Mouse (Mus musculus) neural tube, embryonic 14.5 days (tissue): ENCODE measurements around the gene Tle6. TPM values are rescaled to one million over a fixed set of nuclear protein-coding genes. Genes with fewer than 3 reads are reported as not detected.

Source experiments
- ATAC-seq: fragments of 200-750 bp; cut with Nextera tagmentation; 2 replicates; pipeline ENCODE4 v1.8.0; 2017; ENCODE audit warnings: low read depth, mild to moderate bottlenecking, moderate TSS enrichment, moderate library complexity
- H3K27ac ChIP-seq: fragments of 300-500 bp; sonication (generic); 2 replicates; pipeline ENCODE4 v1.5.1; 2014; ENCODE audit warnings: low read depth, mild to moderate bottlenecking, control low read depth, low read length, moderate library complexity, mixed read lengths
- H3K27me3 ChIP-seq: fragments of 300-500 bp; sonication (generic); 2 replicates; pipeline ENCODE4 v1.6.1; 2014; ENCODE audit warnings: low read length; ENCODE audit not compliant: control insufficient read depth, insufficient read depth
- H3K36me3 ChIP-seq: fragments of 300-500 bp; sonication (generic); 2 replicates; pipeline ENCODE4 v1.6.1; 2014; ENCODE audit warnings: low read length, mixed read lengths; ENCODE audit not compliant: control insufficient read depth, insufficient read depth
- H3K4me1 ChIP-seq: fragments of 300-500 bp; sonication (generic); 2 replicates; pipeline ENCODE4 v1.6.1; 2014; ENCODE audit warnings: low read length; ENCODE audit not compliant: control insufficient read depth, insufficient read depth
- H3K4me2 ChIP-seq: fragments of 300-500 bp; sonication (generic); 2 replicates; pipeline ENCODE4 v1.6.1; 2014; ENCODE audit warnings: mild to moderate bottlenecking, low read depth, low read length, control low read depth
- H3K4me3 ChIP-seq: fragments of 300-500 bp; sonication (generic); 2 replicates; pipeline ENCODE4 v1.5.1; 2014; ENCODE audit warnings: low read depth, low read length, control low read depth, mixed read lengths
- H3K9ac ChIP-seq: fragments of 300-500 bp; sonication (generic); replicated peaks from 2 replicates; pipeline ENCODE4 v1.6.1; 2014; ENCODE audit warnings: low read depth, mild to moderate bottlenecking, control low read depth, low read length, mixed read lengths
- H3K9me3 ChIP-seq: fragments of 300-500 bp; sonication (generic); 2 replicates; pipeline ENCODE4 v1.6.1; 2016; ENCODE audit warnings: low read length; ENCODE audit not compliant: control insufficient read depth
- whole genome bisulfite sequencing: fragments of 180-500 bp; shearing (Covaris S2); extraction: QIAGEN DNeasy Blood & Tissue Kit; methylation state at CpG from one replicate; pipeline ENCODE4 v1.1.7; 2014; 5-methylcytosine and 5-hydroxymethylcytosine counted together
- polyA plus RNA-seq: library from polyadenylated mRNA; unstranded; fragments of >200 nt; fragmentation: Nextera tagmentation; extraction: Ambion mirVana; gene quantifications from 2 replicates; pipeline ENCODE4 v1.2.1, GENCODE M21; 2014

Tle6 gene
- polyA plus RNA-seq, 1 experiment from 2014 or later, result 6.6 TPM

DNA sequence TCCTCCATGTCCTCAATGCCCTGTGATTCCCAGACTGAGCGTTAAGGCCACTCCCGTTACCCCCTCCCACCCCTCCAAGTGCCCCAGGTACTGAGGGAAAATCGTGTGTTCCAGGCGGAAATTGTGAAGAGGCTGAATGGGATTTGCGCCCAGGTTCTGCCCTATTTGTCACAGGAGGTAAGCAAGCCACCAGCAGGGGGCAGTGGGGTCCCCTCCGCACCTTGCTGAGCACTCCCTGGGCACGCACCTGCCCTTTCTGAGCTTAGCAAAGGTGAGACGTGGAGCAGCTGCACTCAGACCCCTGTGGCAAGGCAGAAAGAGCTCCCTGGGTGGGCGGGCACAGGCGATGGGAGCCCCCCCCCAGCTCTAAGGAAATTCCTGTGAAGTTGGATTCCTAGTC, 36.1 kb downstream of the Tle6 start:
- Histone ChIP-seq H3K9me3 (no peaks in the 10 kb centered on the region), H3K4me1 (peaks cover 32% of the 10 kb centered on the region), H3K27ac (no peak overlapping the region), H3K9ac (no peak overlapping the region), H3K36me3 (0 out of 2 replicates have a peak, but pooled peaks cover 8% of the 10 kb centered on the region), H3K4me2 (no peak overlapping the region), H3K27me3 (no peaks in the 10 kb centered on the region), H3K4me3 (no peak overlapping the region)
- no peak for ATAC-seq
- WGBS, result 18% methylated on average over 10 of the region's 10 CpGs

DNA sequence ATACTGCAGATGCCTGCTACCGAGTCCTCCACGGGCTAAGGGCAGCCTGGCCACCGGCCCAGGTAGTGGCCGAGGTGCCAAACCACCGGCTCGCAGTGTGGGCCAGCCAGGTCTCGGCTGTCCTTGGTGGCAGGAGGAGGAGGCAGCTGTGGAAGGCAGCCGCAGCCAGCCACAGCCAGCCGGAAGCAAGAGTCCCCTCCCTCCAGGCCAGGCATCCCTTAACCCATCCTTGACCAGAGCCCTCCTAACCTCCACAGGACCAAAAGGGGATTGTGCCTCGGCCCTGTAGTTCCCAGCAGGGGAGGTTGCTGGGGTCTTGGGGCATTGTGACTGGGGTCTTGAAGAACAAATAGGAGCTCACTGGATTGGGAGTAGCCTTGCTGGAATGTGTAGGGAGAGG, 36.7 kb downstream of the Tle6 start:
- H3K4me3 ChIP-seq, result peak overlapping the region; percentile 11; the same call in 1 of the 2 replicates
- H3K36me3 ChIP-seq, result 0 out of 2 replicates have a peak, but pooled peaks cover 8% of the 10 kb centered on the region
- H3K27ac ChIP-seq, result no peak overlapping the region
- no peaks in the 10 kb centered on the region for H3K27me3 ChIP-seq
- peak overlapping the region; percentile 17; the same call in 1 of the 2 replicates for H3K9ac ChIP-seq
- H3K4me1 ChIP-seq, result peaks cover 30% of the 10 kb centered on the region
- WGBS, result 1% methylated on average over 10 of the region's 10 CpGs
- H3K9me3 ChIP-seq, result no peaks in the 10 kb centered on the region
- no peak for ATAC-seq
- 0 out of 2 replicates have a peak overlapping the region, but pooled peaks have one; percentile 12 for H3K4me2 ChIP-seq

DNA sequence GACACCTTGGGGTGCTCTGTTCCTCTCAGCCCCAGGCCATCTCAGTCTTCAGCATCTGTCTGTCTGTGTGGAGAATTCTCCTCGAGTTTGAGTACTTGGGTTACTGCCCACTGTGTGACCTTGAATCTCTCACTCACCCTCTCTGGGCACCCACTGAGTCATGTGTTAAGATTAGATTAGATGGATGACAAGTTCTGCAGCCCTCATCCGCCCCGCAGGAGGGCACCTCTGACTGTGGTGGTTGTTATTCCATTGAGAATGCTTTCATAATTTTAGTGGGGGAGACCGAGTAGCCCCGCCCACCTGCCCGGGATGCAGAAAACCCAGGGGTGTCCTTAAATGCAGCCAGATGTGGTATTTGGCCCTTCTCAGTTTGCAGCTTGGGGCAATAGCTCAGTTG, 37.4 kb downstream of the Tle6 start:
- H3K27me3 ChIP-seq, result no peaks in the 10 kb centered on the region
- 0 out of 2 replicates have a peak, but pooled peaks cover 8% of the 10 kb centered on the region for H3K36me3 ChIP-seq
- no peak overlapping the region for H3K4me2 ChIP-seq
- H3K4me1 ChIP-seq, result peaks cover 23% of the 10 kb centered on the region
- no peak overlapping the region for H3K4me3 ChIP-seq
- no peak overlapping the region for H3K9ac ChIP-seq
- WGBS, result 48% methylated on average over 6 of the region's 6 CpGs
- no peaks in the 10 kb centered on the region for H3K9me3 ChIP-seq
- H3K27ac ChIP-seq, result no peak overlapping the region
- no peak for ATAC-seq

DNA sequence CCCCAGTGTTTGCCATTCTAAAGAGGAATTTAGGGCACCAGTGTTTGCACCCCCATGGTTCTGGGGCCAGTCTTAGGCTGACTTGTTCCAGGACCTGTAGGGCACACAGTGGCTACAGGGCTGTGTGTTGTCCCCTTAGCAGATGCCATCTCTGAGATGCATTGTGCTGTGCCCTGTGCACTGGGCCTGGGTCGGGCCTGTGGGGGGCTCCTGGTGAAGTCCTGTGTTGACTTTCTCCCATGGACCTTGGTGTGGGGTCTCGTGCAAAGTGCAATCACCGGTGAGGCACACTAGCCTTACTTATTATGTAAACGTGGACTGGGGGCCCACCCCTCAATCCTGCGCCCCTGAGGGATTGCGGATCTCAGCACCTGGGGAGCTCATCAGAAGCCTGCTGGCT, 38.5 kb downstream of the Tle6 start:
- no peak overlapping the region; the same call in 1 of the 2 replicates for H3K9ac ChIP-seq
- 0 out of 2 replicates have a peak, but pooled peaks cover 8% of the 10 kb centered on the region for H3K36me3 ChIP-seq
- WGBS, result 78% methylated on average over 6 of the region's 6 CpGs
- ATAC-seq, result no peak
- peaks cover 20% of the 10 kb centered on the region for H3K4me1 ChIP-seq
- H3K27ac ChIP-seq, result no peak overlapping the region
- H3K4me3 ChIP-seq, result no peak overlapping the region
- no peaks in the 10 kb centered on the region for H3K27me3 ChIP-seq
- no peak overlapping the region for H3K4me2 ChIP-seq
- H3K9me3 ChIP-seq, result no peaks in the 10 kb centered on the region

DNA sequence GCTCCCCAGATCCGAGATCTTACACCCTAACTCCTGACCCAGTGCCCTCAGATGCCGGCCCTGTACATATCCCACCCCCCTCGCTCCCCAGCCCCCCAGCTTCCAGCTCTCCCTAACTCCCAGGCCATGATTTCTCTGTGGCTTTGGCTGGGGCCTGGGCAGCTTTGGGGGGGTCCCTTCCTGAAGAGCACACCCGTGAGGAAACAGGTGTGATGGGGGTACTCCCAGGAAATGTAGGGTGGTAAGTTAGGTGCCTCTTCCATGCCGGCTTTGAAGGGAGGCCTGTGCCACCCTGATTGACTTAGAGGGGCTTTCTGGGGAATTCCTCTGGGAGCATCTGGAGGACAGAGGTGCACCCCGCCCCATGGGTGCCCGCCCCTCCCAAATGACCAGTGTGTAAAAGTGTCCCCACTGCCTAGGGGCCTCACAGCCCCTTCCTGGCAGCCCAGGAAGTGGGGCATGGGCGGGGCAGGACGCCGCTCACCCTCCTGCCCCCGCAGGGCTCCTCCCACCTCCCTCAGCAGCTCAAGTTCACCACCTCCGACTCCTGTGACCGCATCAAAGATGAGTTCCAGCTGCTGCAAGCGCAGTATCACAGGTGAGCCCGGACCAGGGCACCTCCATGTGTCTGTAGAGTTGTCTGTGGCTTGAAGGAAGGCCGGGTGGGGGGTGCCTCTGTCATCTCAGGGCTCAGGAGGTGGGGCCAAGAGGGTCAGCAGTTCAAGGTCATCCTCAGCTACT, 40.0 kb downstream of the Tle6 start:
- no peaks in the 10 kb centered on the region for H3K27me3 ChIP-seq
- H3K27ac ChIP-seq, result no peak overlapping the region
- no peak for ATAC-seq
- 20% methylated on average over 16 of the region's 16 CpGs for WGBS
- H3K4me3 ChIP-seq, result peak overlapping the region; percentile 77
- peak overlapping the region; percentile 97 for H3K4me2 ChIP-seq
- peak overlapping the region; percentile 99 for H3K9ac ChIP-seq
- peaks cover 20% of the 10 kb centered on the region for H3K4me1 ChIP-seq
- 0 out of 2 replicates have a peak, but pooled peaks cover 8% of the 10 kb centered on the region for H3K36me3 ChIP-seq
- no peaks in the 10 kb centered on the region for H3K9me3 ChIP-seq

DNA sequence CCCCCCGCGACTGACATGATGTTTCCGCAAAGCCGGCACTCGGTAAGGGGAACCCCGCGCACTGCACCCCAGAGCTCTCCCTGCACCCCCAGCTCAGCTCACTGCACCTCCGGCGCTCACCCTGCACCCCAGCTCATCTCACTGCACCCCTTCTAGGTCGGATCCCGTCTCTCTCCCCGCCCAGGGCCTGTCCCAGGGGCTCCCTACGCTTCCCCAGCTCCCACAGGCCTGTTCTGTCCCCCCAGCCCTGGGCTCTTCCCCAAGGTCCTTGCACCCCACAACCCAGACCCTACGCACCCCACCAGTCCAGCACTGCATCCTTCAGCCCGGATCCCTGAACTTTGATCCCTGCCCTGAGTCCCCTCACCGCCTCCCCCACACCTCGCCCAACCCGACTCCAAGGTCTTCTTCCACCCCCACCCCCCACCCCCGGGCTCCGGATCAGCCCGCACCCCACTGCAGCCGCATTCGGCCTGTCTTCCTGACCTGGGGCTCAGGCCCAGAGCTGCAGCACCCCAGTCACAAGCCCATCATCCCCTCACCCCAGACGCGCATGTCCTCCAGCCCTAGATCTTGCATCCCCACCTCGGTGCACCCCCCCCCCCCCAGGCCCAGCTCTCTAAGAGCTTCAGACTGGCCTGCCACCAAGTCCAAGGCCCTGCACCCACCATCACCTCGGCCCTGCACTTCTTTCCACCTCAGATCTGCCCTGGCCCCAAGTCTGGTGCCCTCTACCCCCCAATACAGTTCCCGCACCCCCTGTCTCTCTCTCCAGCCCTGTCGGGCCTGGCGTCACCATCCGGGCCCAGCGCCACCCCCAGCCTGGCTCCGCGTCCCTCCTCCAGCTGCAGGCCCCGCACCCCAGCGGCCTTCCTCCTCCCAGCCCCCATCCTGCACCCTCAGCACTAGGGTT, 41.0 kb downstream of the Tle6 start:
- H3K9me3 ChIP-seq, result no peaks in the 10 kb centered on the region
- peak; percentile 60 for ATAC-seq
- peak overlapping the region; percentile 97 for H3K4me2 ChIP-seq
- H3K9ac ChIP-seq, result peak overlapping the region; percentile 99
- peak overlapping the region; percentile 85 for H3K27ac ChIP-seq
- 2% methylated on average over 30 of the region's 36 CpGs for WGBS
- peak overlapping the region; percentile 77 for H3K4me3 ChIP-seq
- peaks cover 20% of the 10 kb centered on the region for H3K4me1 ChIP-seq
- no peaks in the 10 kb centered on the region for H3K27me3 ChIP-seq
- 0 out of 2 replicates have a peak, but pooled peaks cover 2% of the 10 kb centered on the region for H3K36me3 ChIP-seq

DNA sequence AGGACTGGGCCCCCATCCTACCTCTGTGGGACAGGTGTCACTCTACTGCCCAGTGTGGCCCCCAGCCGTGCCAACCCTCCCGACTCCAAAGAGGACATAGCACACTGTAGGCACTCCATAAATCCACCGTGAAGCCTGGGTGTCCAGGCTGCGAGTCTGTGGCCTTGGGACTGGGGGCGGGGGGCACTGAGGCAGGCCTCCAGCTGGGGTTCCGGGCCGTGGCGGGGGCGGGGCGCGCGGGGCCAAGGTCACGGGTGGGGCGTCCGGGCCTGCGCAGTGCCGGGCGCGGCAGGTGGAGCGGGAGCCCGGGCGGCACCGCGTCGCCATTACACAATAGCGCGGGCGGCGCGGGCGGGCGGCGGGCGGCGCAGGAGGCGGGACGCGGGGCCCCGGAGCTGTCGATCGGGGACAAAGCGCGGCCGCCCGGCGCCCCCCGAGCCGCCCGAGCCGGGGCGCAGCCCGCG, 41.7 kb downstream of the Tle6 start, which contains the start of gene Aes:
Gene Aes, plus strand, starts transcription at position 326 of the 464 bp plus-strand sequence.
- H3K9ac ChIP-seq, result peak within 1 kb of the TSS; percentile 99
- H3K4me2 ChIP-seq, result peak within 1 kb of the TSS; percentile 97
- H3K27me3 ChIP-seq, result no peaks in the 10 kb centered on the region
- H3K27ac ChIP-seq, result peak within 1 kb of the TSS; percentile 85
- H3K4me3 ChIP-seq, result peak within 1 kb of the TSS; percentile 77
- H3K9me3 ChIP-seq, result no peaks in the 10 kb centered on the region
- peaks cover 19% of the 10 kb centered on the region for H3K4me1 ChIP-seq
- H3K36me3 ChIP-seq, result no peaks in the 10 kb centered on the region
- 0% methylated on average over 13 of the region's 53 CpGs for WGBS
- ATAC-seq, result peak; percentile 62

DNA sequence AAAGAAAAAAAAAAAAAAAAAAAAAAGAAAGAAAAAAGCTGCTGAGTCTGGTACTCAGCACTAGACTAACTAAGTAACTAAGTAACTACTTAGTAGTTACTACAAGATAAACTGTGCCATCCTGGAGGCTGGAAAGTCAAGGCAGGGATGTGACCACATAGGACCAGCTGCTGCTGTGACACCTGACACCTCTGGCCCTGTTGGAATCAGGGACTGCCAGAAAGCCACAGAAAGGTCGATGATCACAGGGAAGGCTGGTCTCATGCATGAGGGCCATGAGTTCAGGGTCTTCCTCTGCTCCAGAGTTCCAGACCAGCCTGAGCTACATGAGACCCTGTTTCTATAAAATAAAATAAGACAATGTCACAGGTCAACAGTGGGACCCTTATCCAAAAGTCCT, 43.4 kb downstream of the Tle6 start:
- H3K4me3 ChIP-seq, result no peak overlapping the region
- peaks cover 13% of the 10 kb centered on the region for H3K4me1 ChIP-seq
- 25% methylated on average over 1 of the region's 1 CpGs for WGBS
- H3K9me3 ChIP-seq, result no peaks in the 10 kb centered on the region
- H3K36me3 ChIP-seq, result no peaks in the 10 kb centered on the region
- H3K9ac ChIP-seq, result no peak overlapping the region
- no peak for ATAC-seq
- no peaks in the 10 kb centered on the region for H3K27me3 ChIP-seq
- no peak overlapping the region for H3K4me2 ChIP-seq
- H3K27ac ChIP-seq, result no peak overlapping the region
